Mouse (Mus musculus) heart, postnatal 4 days (tissue): ENCODE measurements at regions not wholly inside any gene's neighbourhood (a gene's known extent, or its start where the extent isn't known, plus 50 kb on each side); places are given as distances from the start of the nearest gene placed in this dataset.

Source experiments
- microRNA-seq, 2 experiments: library from miRNA; unstranded; fragments of <30 nt; microRNA quantifications; one replicate each; pipeline ENCODE4 v1.2.0; 2021 to 2022

Small RNA genes lying in the stretch of these regions (microRNA-seq; reads per million reads assigned to microRNA genes)
- 0 reads per million in 2 experiments for gene Mir6368
